Mouse (Mus musculus) central nervous system, embryonic 18 days (tissue): ENCODE data around the gene AC131692.1. TPM values are rescaled to one million over a fixed set of nuclear protein-coding genes. Genes with fewer than 3 reads are reported as not detected.

ENCODE experiments used
- polyA plus RNA-seq: library from polyadenylated mRNA; depleted of rRNA; stranded (reverse); fragments of >200 nt; gene quantifications from 2 replicates; pipeline ENCODE4 v1.2.3, GENCODE M21; 2012; rRNA removed

AC131692.1 gene
- polyA plus RNA-seq, result 0.09 and 0.18 TPM in 2 replicates

DNA sequence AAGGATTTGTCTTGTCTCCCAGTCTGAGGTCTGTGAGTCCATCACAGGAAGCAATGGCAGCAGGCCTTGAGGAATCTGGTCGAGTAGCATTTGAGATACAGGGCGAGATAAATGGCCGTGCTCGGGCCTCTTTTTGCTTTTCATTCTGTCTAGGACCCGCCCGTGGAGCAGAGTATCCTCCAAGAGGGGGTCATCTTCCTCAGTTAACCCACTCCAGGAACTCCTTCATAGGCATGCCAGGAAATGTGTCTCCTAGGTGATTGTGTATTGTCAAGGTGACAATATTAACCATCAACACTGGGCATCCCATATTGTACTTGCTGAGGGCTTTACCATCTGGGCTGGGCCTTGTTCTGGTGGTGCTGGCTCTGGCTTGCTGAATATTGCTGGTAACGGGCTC is at the start of gene AC131692.1:
Gene AC131692.1, plus strand, starts transcription at position 301 of the 400 bp plus-strand sequence.

DNA sequence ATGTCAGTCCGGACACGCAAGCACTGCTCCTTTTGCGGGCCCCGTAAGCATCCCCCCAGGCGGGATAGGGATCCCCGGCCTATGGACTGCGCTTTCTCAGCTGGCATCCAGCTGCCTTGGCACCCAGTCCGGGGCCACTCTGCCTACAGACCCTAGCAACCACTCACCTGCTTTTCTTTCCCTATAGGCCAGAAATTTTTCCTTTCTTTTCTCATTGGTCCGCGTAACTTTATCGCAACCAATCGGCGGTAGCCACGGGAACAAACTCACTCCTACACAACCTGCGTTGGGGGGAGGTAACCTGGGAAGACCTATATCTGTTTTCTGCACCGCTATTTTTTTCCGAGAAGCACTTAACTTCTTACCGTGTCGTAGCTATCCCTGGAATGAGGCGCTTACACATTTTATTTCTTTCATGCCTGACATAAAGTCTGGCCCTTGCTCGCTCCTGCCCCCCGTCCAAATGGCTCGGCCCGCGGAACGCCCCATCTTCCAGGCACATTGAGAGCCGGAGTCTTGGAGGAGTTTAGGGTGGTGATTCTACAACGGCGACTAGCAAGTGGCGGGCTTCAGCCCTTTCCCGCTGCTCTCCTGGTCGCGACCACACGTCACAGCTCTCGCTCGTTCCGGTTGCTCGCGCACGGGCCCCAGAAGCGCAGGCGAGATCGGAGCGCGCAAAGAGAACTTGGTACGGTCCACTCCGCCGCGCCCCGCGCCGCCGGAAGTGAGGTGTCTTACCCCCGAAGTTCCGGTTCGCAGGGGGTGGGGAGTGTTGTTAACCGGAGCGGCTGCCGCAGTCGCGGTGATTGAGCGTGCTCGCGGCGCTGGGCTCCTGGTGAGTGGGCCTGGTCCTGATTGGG is 47.7 kb upstream of the AC131692.1 start, which contains the start of gene Syvn1:
Gene Syvn1, plus strand, starts transcription at position 283 of the 860 bp plus-strand sequence.

DNA sequence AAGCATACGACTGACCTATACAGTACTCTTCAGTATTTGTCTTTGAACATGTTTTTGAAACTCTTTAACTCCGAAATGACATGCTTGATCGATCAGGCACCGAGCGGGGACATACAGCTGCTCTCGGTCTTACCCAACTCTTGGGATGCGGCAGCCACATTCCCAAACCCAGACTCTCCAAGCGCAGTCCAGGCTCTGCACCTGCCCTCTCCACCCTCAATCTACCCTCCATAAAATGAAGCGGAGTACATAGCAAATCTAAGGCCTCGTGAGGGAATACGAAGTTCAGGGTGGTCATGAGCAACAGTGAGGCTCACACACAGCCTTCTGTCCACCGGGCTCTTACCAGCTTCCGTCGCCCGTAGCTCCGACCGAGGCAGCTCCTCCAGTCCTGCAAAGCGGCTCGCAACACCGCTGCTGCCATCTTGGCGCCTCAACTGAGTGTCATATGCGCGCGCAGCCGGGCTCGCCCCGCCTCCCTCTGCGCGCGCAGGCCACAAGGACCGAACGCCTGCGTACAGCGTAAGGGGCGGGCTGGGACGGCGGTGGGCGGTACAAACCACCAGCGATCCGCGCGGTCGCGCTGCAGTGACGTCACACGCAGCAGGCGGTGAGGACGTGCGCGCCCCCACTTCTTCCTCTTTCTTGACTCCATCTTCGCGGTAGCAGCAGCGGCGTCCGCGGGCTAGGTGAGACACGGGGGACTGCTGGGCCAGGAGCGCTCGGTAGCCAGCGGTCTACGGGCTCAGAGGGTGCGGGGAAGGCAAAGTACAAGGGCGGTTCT is 36.7 kb upstream of the AC131692.1 start, which contains the start of the genes Mrpl49 and Fau:
Gene Mrpl49, minus strand, starts transcription at position 473 of the 784 bp plus-strand sequence.
Gene Fau, plus strand, starts transcription at position 532 of the 784 bp plus-strand sequence.

DNA sequence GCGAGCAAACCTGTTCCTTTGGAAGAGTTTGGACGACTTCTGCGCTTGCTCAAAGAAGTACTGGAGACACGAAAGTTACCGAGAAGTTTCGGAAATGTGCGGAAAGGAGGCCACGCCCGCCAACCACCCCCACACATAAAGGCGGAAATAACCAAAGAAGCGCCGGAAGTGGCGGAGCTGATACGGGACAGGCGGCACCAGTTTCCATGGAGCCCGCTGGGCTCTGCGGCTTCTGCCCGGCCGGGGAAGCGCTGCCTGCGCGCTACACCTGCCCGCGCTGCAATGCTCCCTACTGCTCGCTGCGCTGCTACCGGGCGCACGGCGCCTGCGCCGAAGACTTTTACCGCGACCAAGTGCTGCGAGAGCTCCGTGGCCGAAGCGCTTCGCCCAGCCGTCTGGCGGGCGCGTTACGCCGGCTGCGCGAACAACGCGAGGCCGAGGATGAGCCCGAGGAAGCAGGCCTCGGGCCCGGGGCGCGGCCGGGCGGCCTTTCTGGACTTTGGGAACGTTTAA is 33.1 kb upstream of the AC131692.1 start, which contains the start of gene Znhit2:
Gene Znhit2, plus strand, starts transcription at position 172 of the 513 bp plus-strand sequence.

DNA sequence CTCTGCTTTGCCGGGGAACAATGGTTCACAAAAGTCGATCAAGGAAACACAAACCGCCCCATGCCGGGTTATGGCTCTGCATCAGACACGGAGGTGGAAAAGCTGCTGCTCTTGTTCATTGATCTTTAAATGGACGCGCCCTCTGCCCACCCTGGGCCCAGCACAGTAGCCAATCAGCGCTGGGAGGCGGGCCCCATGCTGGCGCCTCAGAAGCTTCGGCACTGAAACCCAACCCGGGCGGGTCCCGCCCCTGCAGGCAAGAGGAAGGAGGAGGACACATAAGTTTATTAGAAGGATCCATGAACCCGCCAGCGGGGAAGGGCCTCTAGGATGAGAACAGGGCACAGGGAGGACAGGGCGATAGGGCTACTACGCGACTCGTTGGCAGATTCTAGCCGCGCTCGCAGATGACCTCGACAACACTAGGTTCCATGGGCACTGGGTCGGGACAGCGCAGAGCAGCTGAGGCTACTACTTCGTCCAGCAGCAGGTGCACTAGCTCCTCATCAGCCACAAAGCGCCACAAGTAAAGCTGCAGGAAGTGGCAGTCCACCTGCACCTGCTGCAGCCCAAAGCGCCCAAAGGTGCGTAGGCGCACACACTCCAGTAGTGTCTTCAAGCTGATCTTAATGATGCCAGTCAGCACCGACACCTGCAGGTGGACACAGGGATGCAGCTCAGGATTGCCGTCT is 26.3 kb upstream of the AC131692.1 start, which contains the start of gene Tm7sf2:
Gene Tm7sf2, minus strand, starts transcription at position 650 of the 692 bp plus-strand sequence.

DNA sequence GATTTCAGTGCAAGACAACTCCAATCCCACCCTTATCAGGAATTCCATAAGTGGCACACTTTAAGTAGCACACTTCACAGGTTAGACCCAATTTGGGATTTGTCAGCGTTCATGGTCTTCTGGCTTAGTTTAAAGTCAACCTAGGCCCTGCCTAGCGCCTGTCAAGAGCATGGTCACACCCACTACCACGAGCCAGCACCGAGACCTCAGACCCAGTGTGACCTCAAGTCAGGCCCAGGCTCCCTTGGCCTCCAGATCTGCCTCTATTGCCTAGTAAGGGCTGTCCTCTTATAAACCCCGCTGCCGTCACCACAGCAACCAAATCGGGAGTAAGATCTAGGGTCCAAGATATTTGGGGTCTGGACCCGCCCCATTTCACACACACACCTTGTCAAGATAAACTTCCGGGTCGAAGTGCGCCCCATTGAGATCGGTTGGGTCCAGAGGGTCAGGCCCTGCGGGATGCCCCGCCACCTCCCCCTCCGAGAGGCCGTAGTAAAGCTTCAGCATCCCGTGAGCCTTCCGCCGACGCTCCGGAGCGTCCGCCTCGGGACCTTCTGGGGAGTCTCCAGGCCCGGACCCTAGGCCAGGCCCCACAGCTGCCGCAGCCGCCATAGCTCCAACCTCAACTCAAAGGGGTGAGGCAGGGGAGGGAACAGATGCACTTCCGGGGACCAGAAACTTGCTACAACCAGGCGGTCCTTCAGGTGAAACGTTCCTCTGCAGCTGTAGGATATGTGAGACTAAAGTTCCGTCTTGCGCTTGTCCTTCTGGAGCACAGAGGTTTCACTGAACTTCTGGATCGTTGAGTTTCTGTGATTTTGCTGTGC is 17.4 kb upstream of the AC131692.1 start, which contains the start of gene Vps51:
Gene Vps51, minus strand, starts transcription at position 668 of the 830 bp plus-strand sequence.

DNA sequence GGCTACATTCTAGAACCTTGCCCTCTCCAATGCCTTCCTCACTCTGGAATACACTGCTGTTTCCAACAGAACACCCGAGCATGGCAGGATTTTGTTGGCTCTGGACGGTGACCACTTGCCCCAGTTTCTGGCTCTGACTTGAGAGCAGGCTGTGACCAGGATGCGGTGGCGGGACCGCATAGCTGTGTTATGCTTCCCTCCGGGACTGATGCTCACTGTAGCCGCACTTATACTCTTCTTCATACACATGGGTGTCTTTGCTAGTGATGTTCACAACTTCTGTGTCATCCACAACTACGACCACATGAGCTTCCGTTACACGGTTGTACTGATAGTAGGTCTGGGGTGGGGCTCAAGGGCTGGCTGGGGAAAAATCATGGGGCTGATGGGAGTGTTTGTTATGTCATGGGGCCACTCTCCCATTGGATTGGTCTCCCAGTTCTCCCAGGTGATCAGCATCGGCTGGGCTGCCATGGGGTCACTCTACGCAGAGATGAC is 14.2 kb upstream of the AC131692.1 start, which contains the start of gene Tmem262:
Gene Tmem262, plus strand, starts transcription at position 51 of the 498 bp plus-strand sequence.

DNA sequence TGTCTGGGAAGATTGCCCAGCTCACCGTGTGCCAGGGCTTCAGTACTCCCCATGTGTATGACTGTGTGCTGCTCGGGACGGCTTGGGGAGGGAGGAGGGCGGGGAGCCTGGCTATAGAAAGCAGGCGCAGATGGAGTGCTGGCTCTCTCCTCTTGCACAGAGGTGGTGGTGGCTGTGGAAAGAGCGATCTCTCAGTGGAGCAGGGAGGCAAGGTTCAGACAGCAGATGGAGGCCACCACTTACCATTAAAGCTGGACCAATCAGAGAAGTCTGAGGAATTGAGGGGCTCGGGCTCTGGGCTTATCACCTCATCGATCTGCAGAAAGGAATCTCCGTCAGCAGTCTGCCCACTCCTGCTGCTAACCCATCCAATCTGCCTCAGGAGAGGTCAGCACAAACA is 12.1 kb upstream of the AC131692.1 start, which contains the start of gene Gm28374:
Gene Gm28374, minus strand, starts transcription at position 101 of the 400 bp plus-strand sequence.

DNA sequence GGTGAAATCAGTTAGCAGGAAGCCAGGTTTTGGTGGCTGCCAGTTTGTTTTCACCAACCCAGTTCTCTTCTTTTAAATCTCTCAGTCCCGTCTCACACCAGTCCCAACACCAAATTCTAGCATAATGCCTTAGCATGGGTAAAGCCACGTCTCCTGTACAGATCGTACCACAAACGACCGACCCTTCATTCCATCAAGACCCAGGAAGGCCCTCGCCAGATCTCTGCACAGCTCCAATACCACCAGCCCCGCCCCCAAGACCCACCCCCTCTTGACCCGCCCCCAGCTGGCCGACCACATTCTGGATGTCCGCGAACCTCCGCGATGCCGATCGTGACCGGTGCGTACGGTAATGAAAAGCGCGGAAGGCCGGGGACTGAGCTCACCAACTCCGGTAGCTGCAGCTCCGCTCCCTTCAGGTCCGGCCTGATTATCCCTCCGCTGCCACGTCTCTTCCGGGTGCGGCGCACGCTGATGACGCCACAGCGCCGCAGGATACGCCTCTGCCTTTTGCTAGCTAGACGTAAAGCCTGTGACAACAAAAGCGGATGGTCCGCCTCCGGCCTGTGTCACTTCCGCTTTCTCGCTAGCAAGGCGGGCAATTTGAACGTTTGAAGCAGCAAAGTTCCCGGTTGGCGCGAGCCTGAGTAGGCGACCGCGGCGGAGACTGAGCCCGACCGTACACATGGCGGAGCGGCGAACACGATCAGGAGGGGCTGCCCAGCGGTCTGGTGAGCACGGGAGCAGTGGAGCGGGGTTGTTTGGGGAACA is 9.6 kb upstream of the AC131692.1 start, which contains the start of the genes Zfpl1 and Cdca5:
Gene Zfpl1, minus strand, starts transcription at position 479 of the 771 bp plus-strand sequence.
Gene Cdca5, plus strand, starts transcription at position 506 of the 771 bp plus-strand sequence.

DNA sequence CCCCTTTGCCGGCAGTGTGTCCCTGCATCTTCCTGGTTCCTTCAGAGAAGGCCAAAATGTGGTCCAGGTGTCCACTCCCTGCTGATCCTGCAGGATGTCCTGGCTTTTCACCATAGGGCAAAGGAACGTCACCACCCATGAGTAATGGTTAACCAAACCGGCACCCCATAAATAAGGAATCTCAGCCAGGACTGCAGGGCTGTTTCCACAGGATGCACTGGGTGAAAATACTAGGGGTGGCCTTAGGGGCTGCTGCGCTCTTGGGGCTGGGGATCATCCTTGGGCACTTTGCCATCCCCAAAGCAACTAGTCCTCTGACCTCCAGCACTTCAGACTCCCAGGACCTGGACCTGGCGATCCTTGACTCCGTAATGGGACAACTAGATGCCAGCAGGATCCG is 11.4 kb downstream of the AC131692.1 start, which contains the start of gene Naaladl1:
Gene Naaladl1, plus strand, starts transcription at position 197 of the 400 bp plus-strand sequence.

DNA sequence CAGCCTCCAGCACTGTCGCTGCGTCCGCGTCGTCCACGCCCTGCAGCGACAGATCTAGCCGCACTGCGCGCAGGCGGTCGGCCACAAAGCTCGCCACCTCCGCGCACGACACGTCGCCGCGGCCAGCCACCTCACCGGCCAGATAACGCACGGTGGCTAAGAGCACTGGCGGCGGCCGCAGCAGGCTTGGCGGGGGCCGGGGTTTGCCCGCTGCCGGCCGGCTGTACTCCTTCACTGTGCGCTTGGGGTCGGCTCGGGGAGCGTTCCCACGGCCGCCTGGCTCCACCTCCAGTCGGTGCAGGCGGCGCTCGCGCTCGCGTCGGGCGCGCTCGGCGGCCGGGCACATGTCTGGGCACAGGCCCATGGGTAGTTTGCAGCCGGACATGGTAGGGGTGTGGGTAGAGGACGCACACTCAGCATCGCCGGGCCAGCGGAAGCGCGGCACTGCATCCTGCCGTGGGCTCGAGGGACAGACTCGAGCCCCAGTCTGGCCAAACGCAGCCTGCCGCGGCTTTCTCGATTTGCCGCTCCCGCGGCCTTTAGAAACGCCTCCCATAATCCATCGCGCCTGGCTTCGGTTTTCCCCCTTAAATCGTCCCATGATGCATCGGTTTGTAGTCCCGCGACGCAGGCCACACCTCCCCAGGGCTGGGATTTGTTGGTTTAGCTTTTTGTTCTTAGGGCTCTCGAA is 23.9 kb downstream of the AC131692.1 start, which contains the start of gene Sac3d1:
Gene Sac3d1, minus strand, starts transcription at position 665 of the 691 bp plus-strand sequence.

DNA sequence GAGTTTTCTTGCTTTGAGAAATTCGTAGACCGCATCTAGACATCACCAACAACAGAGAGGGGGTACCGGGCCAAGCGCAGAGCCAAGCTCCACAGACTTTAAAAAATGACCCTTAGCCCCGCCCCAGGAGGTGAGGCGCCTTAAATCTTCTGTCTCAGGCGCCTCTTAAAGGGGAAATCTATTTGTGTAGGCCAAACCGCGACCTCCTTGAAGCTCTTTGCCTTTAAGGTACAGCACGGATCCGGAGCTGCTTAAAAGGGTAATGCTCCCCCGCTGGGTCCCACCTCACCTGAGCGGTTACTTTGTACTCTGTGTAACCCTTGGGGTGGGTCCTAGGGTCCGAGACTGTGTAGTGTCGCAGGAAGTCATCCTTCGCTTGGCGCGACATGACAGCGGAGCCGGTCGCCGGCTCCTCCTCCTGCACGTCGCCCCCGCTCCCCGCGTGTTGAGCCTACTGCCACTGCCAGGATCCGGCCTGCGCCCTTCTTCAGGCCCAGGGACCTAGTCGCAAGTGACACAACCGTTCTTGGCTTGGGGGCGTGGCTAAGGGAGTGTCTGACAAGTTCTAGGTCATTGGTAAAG is 33.6 kb downstream of the AC131692.1 start, which contains the start of gene Snx15:
Gene Snx15, minus strand, starts transcription at position 545 of the 582 bp plus-strand sequence.

DNA sequence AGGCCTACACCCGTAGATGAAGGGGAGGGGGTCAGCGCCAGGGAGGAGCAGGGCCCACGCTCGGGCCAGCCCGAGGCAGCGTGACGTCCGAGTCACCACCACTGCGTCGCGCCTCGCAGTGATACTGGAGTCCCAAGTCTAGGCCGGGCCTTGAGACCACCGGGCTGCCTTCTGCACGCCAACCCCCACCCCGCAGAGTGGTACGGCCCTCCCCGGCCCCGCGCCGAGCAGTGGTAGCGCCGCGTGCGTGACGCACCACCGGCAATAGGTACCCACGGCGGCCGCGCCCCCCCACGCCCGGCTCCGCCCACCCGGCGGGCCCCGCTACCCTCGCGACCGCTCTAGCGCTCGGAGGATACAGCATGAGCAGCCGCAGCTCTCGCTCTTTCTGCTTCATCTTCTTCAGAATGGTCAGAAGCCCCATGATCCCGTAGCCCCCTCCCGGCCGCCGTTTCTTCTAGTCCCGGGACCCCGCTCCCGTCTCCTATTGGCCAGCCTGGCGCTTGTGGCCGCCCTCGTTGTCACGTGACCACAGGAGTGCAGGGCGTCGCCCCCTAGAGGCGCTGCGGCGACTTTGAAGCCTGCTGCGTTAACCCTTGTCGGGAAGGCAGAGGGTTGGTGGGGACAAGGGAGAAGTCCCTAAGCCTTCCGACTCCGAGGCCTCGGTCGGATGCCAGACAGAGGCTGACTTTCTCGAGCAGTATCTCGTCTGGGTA is 46.6 kb downstream of the AC131692.1 start, which contains the start of gene Batf2:
Gene Batf2, plus strand, starts transcription at position 306 of the 716 bp plus-strand sequence.

DNA sequence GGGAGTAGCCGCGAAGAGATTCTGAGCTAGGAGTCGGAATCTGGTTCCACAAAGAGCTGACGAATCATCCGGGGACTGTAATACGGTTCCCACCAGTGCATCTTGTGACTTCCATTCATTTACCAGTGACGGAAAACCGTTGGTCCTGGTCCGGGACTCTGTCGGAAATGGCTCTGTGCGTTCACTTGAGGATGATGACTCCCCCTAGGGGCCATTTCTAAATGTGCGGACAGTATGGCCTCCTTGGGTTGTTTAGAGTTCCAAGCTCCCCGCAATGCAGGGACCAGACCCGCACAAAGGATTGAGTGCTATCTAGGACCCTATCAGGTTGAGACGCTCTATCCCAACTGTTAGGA is 47.2 kb downstream of the AC131692.1 start, which contains the start of gene Arl2:
Gene Arl2, minus strand, starts transcription at position 155 of the 356 bp plus-strand sequence.

